Mouse (Mus musculus) right cerebral cortex, postnatal 4 days (tissue): ENCODE measurements at regions not wholly inside any gene's neighbourhood (a gene's known extent, or its start where the extent isn't known, plus 50 kb on each side); places are given as distances from the start of the nearest gene placed in this dataset.

Experiments used
- DNase-seq: peaks from one replicate; pipeline ENCODE4 v3.0.0-alpha.2; 2022

- DNase-seq: no peak
These were observed 57.3 kb upstream of the Zc3h12c start for GRCm38 (mm10) chr9:52225646-52226045.

DNA sequence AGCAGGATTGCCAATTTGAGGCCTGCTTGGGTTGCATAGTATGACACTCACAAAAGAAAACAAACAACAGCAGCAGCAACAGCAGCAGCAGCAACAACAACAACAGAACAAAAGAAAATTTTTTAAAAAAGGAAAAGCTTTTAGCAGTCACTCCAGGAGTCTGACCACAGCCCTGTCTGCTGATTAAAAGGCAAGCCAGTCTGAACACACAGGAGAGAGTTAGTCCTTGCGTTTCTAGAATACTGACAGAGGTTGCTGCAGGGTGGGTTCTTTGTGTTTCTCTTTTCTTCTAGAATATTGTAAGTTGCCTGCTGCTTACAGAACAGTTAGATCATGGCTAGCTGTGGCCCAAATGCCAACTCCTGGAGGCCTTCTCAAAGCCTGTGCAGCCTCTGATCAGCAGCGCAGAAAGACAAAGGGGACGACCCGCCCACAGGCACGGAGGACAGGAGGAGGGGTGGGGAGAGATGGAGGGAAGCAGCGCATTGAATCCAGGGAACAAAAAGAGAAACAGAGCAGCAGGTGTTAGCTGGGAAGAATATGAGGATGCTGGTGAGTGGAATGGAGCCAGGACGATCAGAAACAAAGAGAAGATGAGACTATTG is 55.2 kb upstream of the Zc3h12c start:
- peak; percentile 16 for DNase-seq
